Mouse (Mus musculus) MEL (cell line): ENCODE data around the gene Acadm. TPM values are rescaled to one million over a fixed set of nuclear protein-coding genes. Genes with fewer than 3 reads are reported as not detected.

Experiments
- DNase-seq: peaks from one replicate; pipeline ENCODE4 v3.0.0; 2011; ENCODE audit warnings: low read depth, low spot score
- H3K27ac ChIP-seq: 2 replicates; pipeline ENCODE4 v1.5.1; 2012; ENCODE audit warnings: low read depth, mild to moderate bottlenecking, control low read depth, low read length, moderate library complexity; ENCODE audit not compliant: control insufficient read depth
- H3K27me3 ChIP-seq, 2 experiments: fragments of 150-350 bp in 1 of 2; sonication (generic) in 1 of 2; 2 replicates each; pipeline ENCODE4 v1.6.1; 2012; ENCODE audit warnings: low read length in 2 of 2, mild to moderate bottlenecking in 2 of 2, improper control_type of control experiment in 1 of 2, moderate library complexity in 1 of 2; ENCODE audit not compliant: insufficient read depth in 2 of 2, control insufficient read depth in 1 of 2
- H3K36me3 ChIP-seq, 2 experiments: 2 replicates each; pipeline ENCODE4 v1.6.1; 2012 to 2014; ENCODE audit warnings: low read length in 2 of 2, improper control_type of control experiment in 1 of 2, inconsistent platforms in 1 of 2, mild to moderate bottlenecking in 1 of 2; ENCODE audit not compliant: insufficient read depth in 2 of 2, control insufficient read depth in 1 of 2
- H3K4me1 ChIP-seq, 2 experiments: fragments of 150-350 bp in 1 of 2; sonication (generic) in 1 of 2; 2 replicates each; pipeline ENCODE4 v1.6.1; 2012; ENCODE audit warnings: low read length in 2 of 2, improper control_type of control experiment in 1 of 2, mild to moderate bottlenecking in 1 of 2; ENCODE audit not compliant: insufficient read depth in 2 of 2, control insufficient read depth in 1 of 2
- H3K4me3 ChIP-seq, 2 experiments: fragments of 150-350 bp in 1 of 2; sonication (generic) in 1 of 2; 2 replicates each; pipeline ENCODE4 v1.5.1; 2012; ENCODE audit warnings: low read depth in 2 of 2, low read length in 2 of 2, mild to moderate bottlenecking in 2 of 2, moderate library complexity in 2 of 2, control low read depth in 1 of 2, improper control_type of control experiment in 1 of 2; ENCODE audit not compliant: control insufficient read depth in 1 of 2, insufficient read depth in 1 of 2
- H3K79me2 ChIP-seq: 2 replicates; pipeline ENCODE4 v1.6.1; 2012; ENCODE audit warnings: mild to moderate bottlenecking, low read length, moderate library complexity; ENCODE audit not compliant: control insufficient read depth, poor library complexity, insufficient read depth
- H3K9ac ChIP-seq: 2 replicates; pipeline ENCODE4 v1.6.1; 2012; ENCODE audit warnings: low read depth, mild to moderate bottlenecking, control low read depth, low read length, moderate library complexity; ENCODE audit not compliant: control insufficient read depth, poor library complexity, severe bottlenecking
- H3K9me3 ChIP-seq: fragments of 150-350 bp; sonication (generic); replicated peaks from 2 replicates; pipeline ENCODE4 v1.6.1; 2012; ENCODE audit warnings: mild to moderate bottlenecking, low read length, improper control_type of control experiment, moderate library complexity; ENCODE audit not compliant: insufficient read depth
- CHD1 ChIP-seq: IDR thresholded peaks from 2 replicates; pipeline ENCODE4 v1.6.1; 2012; ENCODE audit warnings: low read depth, mild to moderate bottlenecking, inconsistent platforms, low read length, improper control_type of control experiment
- CHD2 ChIP-seq: IDR thresholded peaks from 2 replicates; pipeline ENCODE4 v1.6.1; 2011; ENCODE audit warnings: low read length, improper control_type of control experiment
- CTCF ChIP-seq, 3 experiments: IDR thresholded peaks in 2 of 3; conservative IDR thresholded peaks in 1 of 3; 2 replicates each; pipeline ENCODE4 v1.5.1; 2011 to 2012; ENCODE audit warnings: low read length in 3 of 3, low read depth in 2 of 3, mild to moderate bottlenecking in 2 of 3, improper control_type of control experiment in 1 of 3, inconsistent platforms in 1 of 3, mixed read lengths in 1 of 3, moderate library complexity in 1 of 3; ENCODE audit not compliant: control insufficient read depth in 1 of 3, insufficient read depth in 1 of 3, poor library complexity in 1 of 3, severe bottlenecking in 1 of 3
- E2F4 ChIP-seq: IDR thresholded peaks from 2 replicates; pipeline ENCODE4 v1.6.1; 2011; ENCODE audit warnings: low read depth, low read length, improper control_type of control experiment, borderline replicate concordance
- EP300 ChIP-seq, 2 experiments: IDR thresholded peaks; 2 replicates each; pipeline ENCODE4 v1.6.1; 2011; ENCODE audit warnings: improper control_type of control experiment in 2 of 2, low read length in 2 of 2, low read depth in 1 of 2, mild to moderate bottlenecking in 1 of 2
- GATA1 ChIP-seq: IDR thresholded peaks from 2 replicates; pipeline ENCODE4 v1.6.1; 2011; ENCODE audit warnings: low read depth, low read length, improper control_type of control experiment
- KAT2A ChIP-seq: conservative IDR thresholded peaks from 2 replicates; pipeline ENCODE4 v1.6.1; 2012; ENCODE audit warnings: low read depth, low read length, improper control_type of control experiment, inconsistent platforms
- MAFK ChIP-seq: IDR thresholded peaks from 2 replicates; pipeline ENCODE4 v1.6.1; 2011; ENCODE audit warnings: low read depth, mild to moderate bottlenecking, low read length, improper control_type of control experiment, borderline replicate concordance
- MAX ChIP-seq: IDR thresholded peaks from 2 replicates; pipeline ENCODE4 v1.6.1; 2011; ENCODE audit warnings: low read length, improper control_type of control experiment
- MAZ ChIP-seq: IDR thresholded peaks from 2 replicates; pipeline ENCODE4 v1.6.1; 2012; ENCODE audit warnings: low read depth, mild to moderate bottlenecking, inconsistent platforms, low read length, improper control_type of control experiment
- MYB ChIP-seq: IDR thresholded peaks from 2 replicates; pipeline ENCODE4 v1.6.1; 2011; ENCODE audit warnings: mild to moderate bottlenecking, low read depth, low read length, improper control_type of control experiment
- MYC ChIP-seq: IDR thresholded peaks from 2 replicates; pipeline ENCODE4 v1.6.1; 2011; ENCODE audit warnings: low read depth, mild to moderate bottlenecking, low read length, improper control_type of control experiment, moderate library complexity
- NELFE ChIP-seq: IDR thresholded peaks from 2 replicates; pipeline ENCODE4 v1.6.1; 2011; ENCODE audit warnings: low read depth, low read length, improper control_type of control experiment
- NRF1 ChIP-seq: IDR thresholded peaks from 2 replicates; pipeline ENCODE4 v1.6.1; 2014; ENCODE audit warnings: low read depth, mild to moderate bottlenecking, inconsistent platforms, low read length, improper control_type of control experiment, moderate library complexity; ENCODE audit not compliant: poor library complexity, insufficient read depth, severe bottlenecking
- POLR2AphosphoS2 ChIP-seq: IDR thresholded peaks from 2 replicates; pipeline ENCODE4 v1.6.1; 2011; ENCODE audit warnings: low read length, improper control_type of control experiment
- POLR2AphosphoS5 ChIP-seq: IDR thresholded peaks from 2 replicates; pipeline ENCODE4 v1.6.1; 2012; ENCODE audit warnings: low read depth, borderline replicate concordance, mild to moderate bottlenecking, inconsistent platforms, low read length, moderate library complexity, mixed read lengths
- SMC3 ChIP-seq: IDR thresholded peaks from 2 replicates; pipeline ENCODE4 v1.6.1; 2011; ENCODE audit warnings: low read depth, low read length, improper control_type of control experiment
- TBP ChIP-seq: IDR thresholded peaks from 2 replicates; pipeline ENCODE4 v1.8.0; 2011; ENCODE audit warnings: low read depth, low read length, improper control_type of control experiment
- UBTF ChIP-seq: IDR thresholded peaks from 2 replicates; pipeline ENCODE4 v1.6.1; 2012; ENCODE audit warnings: low read depth, mild to moderate bottlenecking, inconsistent platforms, low read length, improper control_type of control experiment, moderate library complexity, borderline replicate concordance; ENCODE audit not compliant: insufficient read depth
- USF1 ChIP-seq: IDR thresholded peaks from 2 replicates; pipeline ENCODE4 v1.6.1; 2014; ENCODE audit warnings: low read depth, mild to moderate bottlenecking, inconsistent platforms, low read length, improper control_type of control experiment, moderate library complexity
- USF2 ChIP-seq, 2 experiments: IDR thresholded peaks; 2 replicates each; pipeline ENCODE4 v1.6.1; 2011 to 2012; ENCODE audit warnings: improper control_type of control experiment in 2 of 2, low read length in 2 of 2, borderline replicate concordance in 1 of 2, inconsistent platforms in 1 of 2, low read depth in 1 of 2, mild to moderate bottlenecking in 1 of 2; ENCODE audit not compliant: insufficient read depth in 1 of 2
- ZC3H11A ChIP-seq: IDR thresholded peaks from 2 replicates; pipeline ENCODE4 v1.6.1; 2012; ENCODE audit warnings: low read depth, mild to moderate bottlenecking, inconsistent platforms, low read length, improper control_type of control experiment
- ZKSCAN1 ChIP-seq: IDR thresholded peaks from 2 replicates; pipeline ENCODE4 v1.6.1; 2012; ENCODE audit warnings: low read depth, mild to moderate bottlenecking, inconsistent platforms, low read length, improper control_type of control experiment, moderate library complexity
- ZMIZ1 ChIP-seq: IDR thresholded peaks from 2 replicates; pipeline ENCODE4 v1.6.1; 2012; ENCODE audit warnings: low read depth, mild to moderate bottlenecking, inconsistent platforms, low read length, improper control_type of control experiment, moderate library complexity
- polyA plus RNA-seq, 2 experiments: library from polyadenylated mRNA; stranded (reverse) in 1 of 2; unstranded in 1 of 2; fragments of >175 nt in 1 of 2; fragments of >200 nt in 1 of 2; gene quantifications; 2 replicates each; pipeline versions ENCODE4 v1.2.1 to v1.2.4; 2012; ENCODE audit warnings: low replicate concordance in 2 of 2, low read depth in 1 of 2; ENCODE audit not compliant: insufficient read length in 2 of 2, insufficient read depth in 1 of 2, missing spikeins in 1 of 2
- total RNA-seq: library from RNA; depleted of rRNA; stranded (reverse); fragments of 300-350 nt; gene quantifications from 2 replicates; pipeline ENCODE4 v1.2.3, GENCODE M21; 2012

The Acadm gene
- total and polyA plus RNA-seq, 3 experiments, result 36.7 to 44.3 TPM; not detected in 1

- TF ChIP-seq ZKSCAN1 (no peak), SMC3 (no peak), ZMIZ1 (no peak)
- TF ChIP-seq, all 39 proteins: peak for 0
- DNase-seq, result no peak
- H3K79me2 ChIP-seq, result no peaks in the 10 kb centered on the region
- H3K4me3 ChIP-seq, result no peak overlapping the region
- H3K27ac ChIP-seq, result no peak overlapping the region
- H3K9ac ChIP-seq, result no peak overlapping the region
- H3K4me1 ChIP-seq, result no peaks in the 10 kb centered on the region
- peaks cover 0 to 17% of the 10 kb centered on the region in 2 experiments; a peak in 2 of 4 replicates for H3K36me3 ChIP-seq
- H3K9me3 ChIP-seq, result no peaks in the 10 kb centered on the region
- no peaks in the 10 kb centered on the region for H3K27me3 ChIP-seq
Measured at GRCm38 (mm10) chr3:153935878-153936277, 8.6 kb downstream of the Acadm start.

DNA sequence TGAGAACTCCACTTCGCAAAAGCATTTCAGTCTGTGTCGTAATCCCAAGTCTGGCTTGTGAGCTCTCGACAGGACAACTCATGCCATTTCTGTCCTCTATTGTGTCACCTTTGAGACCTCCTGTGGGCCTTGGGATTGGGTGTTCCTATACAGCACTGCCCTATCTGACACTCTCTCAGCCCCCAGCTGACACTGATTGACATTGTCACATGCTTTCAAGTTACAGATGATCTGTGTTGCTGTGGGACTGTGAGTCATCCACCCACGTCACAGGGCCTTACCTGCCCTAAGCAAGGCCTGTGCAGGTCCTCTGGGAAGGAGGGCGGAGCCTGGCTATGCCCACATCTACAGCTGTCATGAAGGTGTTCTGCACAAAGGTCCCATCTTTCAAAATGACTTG is 12.0 kb downstream of the Acadm start:
- H3K4me3 ChIP-seq, result no peak overlapping the region
- peaks cover 0 to 25% of the 10 kb centered on the region in 2 experiments; a peak in 2 of 4 replicates for H3K36me3 ChIP-seq
- H3K79me2 ChIP-seq, result no peaks in the 10 kb centered on the region
- H3K9me3 ChIP-seq, result no peaks in the 10 kb centered on the region
- no peak overlapping the region for H3K9ac ChIP-seq
- no peak for DNase-seq
- TF ChIP-seq MAX (no peak), MYC (no peak), MAFK (no peak), USF1 (no peak), ZKSCAN1 (no peak)
- H3K4me1 ChIP-seq, result no peaks in the 10 kb centered on the region
- no peak overlapping the region for H3K27ac ChIP-seq
- no peaks in the 10 kb centered on the region for H3K27me3 ChIP-seq

GRCm38 (mm10) chr3:153929526-153929925 is 14.9 kb downstream of the Acadm start:
- TF ChIP-seq USF2 (IDR thresholded peaks at IDR 0.05; ENCODE audit: borderline replicate concordance in 1 of 2, insufficient read depth in 1 of 2, low read depth in 1 of 2, low read length in 2 of 2), result no peak
- TF ChIP-seq MYB, result no peak
- no peak for TF ChIP-seq NELFE
- TF ChIP-seq ZC3H11A, result no peak
- TF ChIP-seq NRF1, result no peak
- TF ChIP-seq ZMIZ1, result no peak
- no peak for TF ChIP-seq USF1
- no peak for TF ChIP-seq GATA1
- no peak for TF ChIP-seq CHD1
- no peak for TF ChIP-seq SMC3
- no peak for TF ChIP-seq E2F4
- TF ChIP-seq CTCF (IDR thresholded peaks at IDR 0.05 in 2 of 3, conservative IDR thresholded peaks at IDR 0.05 in 1 of 3; ENCODE audit: control insufficient read depth in 1 of 3, insufficient read depth in 1 of 3, low read depth in 2 of 3, low read length in 3 of 3, poor library complexity in 1 of 3, severe bottlenecking in 1 of 3), result no peak
- TF ChIP-seq TBP, result no peak
- no peak for TF ChIP-seq CHD2
- TF ChIP-seq EP300 (IDR thresholded peaks at IDR 0.05; ENCODE audit: low read depth in 1 of 2, low read length in 2 of 2), result no peak
- no peak for TF ChIP-seq UBTF
- no peak for TF ChIP-seq POLR2AphosphoS5
- no peak for TF ChIP-seq KAT2A
- TF ChIP-seq POLR2AphosphoS2, result no peak
- no peak for TF ChIP-seq MAZ
- H3K9ac ChIP-seq, result no peak overlapping the region
- H3K79me2 ChIP-seq, result no peaks in the 10 kb centered on the region
- no peak overlapping the region for H3K4me3 ChIP-seq
- H3K4me1 ChIP-seq, result no peaks in the 10 kb centered on the region
- peaks cover 0 to 25% of the 10 kb centered on the region in 2 experiments; a peak in 2 of 4 replicates for H3K36me3 ChIP-seq
- no peaks in the 10 kb centered on the region for H3K27me3 ChIP-seq
- DNase-seq, result no peak
- H3K9me3 ChIP-seq, result no peaks in the 10 kb centered on the region
- no peak overlapping the region for H3K27ac ChIP-seq
